Mouse (Mus musculus) CD8-positive naive resting alpha-beta T cell, adult 2 months (primary cell): ENCODE measurements around the gene Prl3a1.

ENCODE experiments used
- DNase-seq, 2 experiments: peaks; one replicate each; pipeline ENCODE4 v3.0.0; 2022; ENCODE audit warnings: low read depth in 2 of 2, low spot score in 2 of 2

Gene Prl3a1

DNA sequence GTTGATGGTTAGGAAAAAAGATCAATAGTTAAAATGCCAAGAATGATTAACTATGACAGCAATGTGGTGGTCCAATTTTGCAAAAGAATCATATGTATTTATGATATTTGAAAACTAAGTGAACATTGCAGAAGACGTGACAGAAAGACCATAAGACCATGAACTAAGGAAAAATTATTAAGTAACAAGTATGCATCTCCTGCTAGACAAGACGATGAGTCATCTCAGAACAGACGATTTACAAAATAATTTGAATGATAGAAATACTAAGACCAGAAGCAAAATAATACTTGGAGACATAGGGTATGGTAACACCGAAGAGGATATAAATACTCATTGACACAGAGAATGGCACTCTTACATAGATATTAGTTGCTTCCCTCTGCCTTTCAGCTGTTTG is at the start of gene Prl3a1:
TSS of gene Prl3a1 (plus strand) at position 301 of the 400 bp plus-strand sequence.
- DNase-seq = no peak

- DNase-seq = no peak
Observed at GRCm38 (mm10) chr13:27241547-27241946, 17.7 kb upstream of the Prl3a1 start, which contains the start of gene Prl3b1. Gene Prl3b1, plus strand, starts transcription at chr13:27241847.

- DNase-seq = no peak
Observed at GRCm38 (mm10) chr13:27312334-27313225, 53.3 kb downstream of the Prl3a1 start, which contains the start of gene Prl6a1. Gene Prl6a1, plus strand, starts transcription at chr13:27312627.
